Mouse (Mus musculus) lung, adult 2 months (tissue): Measurements from ENCODE around the gene Zfp790.

Experiments
- CTCF ChIP-seq: fragments of 200-500 bp; IDR thresholded peaks from 2 replicates; pipeline ENCODE4 v1.5.1; 2011; ENCODE audit warnings: mild to moderate bottlenecking, low read length, control low read depth; ENCODE audit not compliant: insufficient read depth
- POLR2A ChIP-seq: fragments of 200-500 bp; IDR thresholded peaks from 2 replicates; pipeline ENCODE4 v1.6.1; 2011; ENCODE audit warnings: low read depth, mild to moderate bottlenecking, control low read depth, low read length, borderline replicate concordance; ENCODE audit errors: extremely low read depth

DNA sequence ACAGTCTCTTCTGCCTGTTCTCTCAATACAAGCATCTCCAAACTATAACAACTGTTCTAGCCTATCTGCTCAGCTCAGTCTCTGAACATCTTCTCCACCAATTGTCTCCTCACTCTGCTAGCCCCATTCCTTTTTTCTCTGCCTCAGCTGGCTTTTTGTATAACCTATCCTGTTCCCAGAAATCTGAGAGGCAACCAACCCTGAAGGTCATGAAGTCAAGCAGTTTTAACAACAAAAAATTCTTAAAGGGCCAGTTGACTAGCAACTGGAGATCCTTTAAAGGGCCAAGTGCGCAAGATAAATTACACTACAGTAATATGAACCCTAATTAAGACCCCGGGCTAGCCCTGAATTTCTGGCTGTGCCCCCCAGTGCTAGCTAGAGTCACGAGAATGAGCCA lies 41.5 kb upstream of the Zfp790 start:
- no peak for TF ChIP-seq CTCF
- no peak for TF ChIP-seq POLR2A
